Comparison of ENCODE assay signal across 18 mouse cellular contexts in the genomic region with DNA sequence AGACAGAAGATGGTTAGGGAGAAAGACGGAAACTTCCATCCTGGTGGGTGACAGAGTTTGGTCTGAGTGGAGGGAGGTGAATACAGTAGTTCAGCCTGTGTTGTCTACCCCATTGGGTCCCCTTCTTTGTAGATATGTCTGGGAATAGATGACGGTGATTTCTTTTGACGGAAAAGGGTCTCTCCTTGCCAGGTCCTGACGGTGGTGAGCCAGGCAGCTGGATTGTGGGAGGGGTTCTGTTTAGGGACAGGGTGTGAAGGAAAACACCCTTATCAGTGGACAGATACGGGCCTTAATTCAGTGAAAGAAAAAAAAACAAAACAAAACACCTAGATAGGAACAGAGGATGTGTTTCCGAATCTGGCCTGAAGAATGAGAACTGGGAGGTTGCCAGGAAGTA. TPM values are rescaled to one million over a fixed set of nuclear protein-coding genes. Genes with fewer than 3 reads are reported as not detected.
DNase-seq lines count a peak whose midpoint lies in the region; ATAC-seq and TF ChIP-seq lines count a peak whose summit lies in the region.
"Had no signal": no experiment of that assay in that cellular context is flagged by ENCODE, and none has a peak within 500 bp of the region (broad histone marks: within the 10 kb centered on the region; RNA-seq: fewer than 3 reads in every experiment).

No protein-coding gene starts in this region.

- WGBS in heart, embryonic 15.5 days: 30% methylated on average over 6 of the region's 6 CpGs
- WGBS in lung, embryonic 16.5 days: 47% methylated on average over 6 of the region's 6 CpGs
- WGBS in heart, postnatal 0 days: 17% methylated on average over 6 of the region's 6 CpGs
- WGBS in stomach, embryonic 15.5 days: 42% methylated on average over 6 of the region's 6 CpGs

- H3K27me3 ChIP-seq in heart, embryonic 15.5 days: peaks cover 17% of the 10 kb centered on the region
- H3K27me3 ChIP-seq in lung, embryonic 16.5 days (ENCODE audit: control insufficient read depth, insufficient read depth, low read depth, low read length): no peaks in the 10 kb centered on the region
- H3K27me3 ChIP-seq in heart, postnatal 0 days (ENCODE audit: control insufficient read depth, insufficient read depth, low read length): 0 out of 2 replicates have a peak, but pooled peaks cover 12% of the 10 kb centered on the region
- no peaks in the 10 kb centered on the region for H3K27me3 ChIP-seq in stomach, embryonic 15.5 days (replicated peaks)
- H3K27me3 ChIP-seq: Patski had no signal

- H3K9me3 ChIP-seq in heart, embryonic 15.5 days (replicated peaks): no peaks in the 10 kb centered on the region
- H3K9me3 ChIP-seq in lung, embryonic 16.5 days (ENCODE audit: control insufficient read depth, low read length): no peaks in the 10 kb centered on the region
- no peaks in the 10 kb centered on the region for H3K9me3 ChIP-seq in heart, postnatal 0 days (replicated peaks; ENCODE audit: control insufficient read depth, low read length)
- H3K9me3 ChIP-seq in stomach, embryonic 15.5 days: no peaks in the 10 kb centered on the region

- no peak overlapping the region for H3K9ac ChIP-seq in heart, embryonic 15.5 days
- H3K9ac ChIP-seq in lung, embryonic 16.5 days (ENCODE audit: low read length): peak overlapping the region; percentile 44; the same call in 1 of the 2 replicates
- no peak overlapping the region for H3K9ac ChIP-seq in heart, postnatal 0 days (replicated peaks; ENCODE audit: low read depth, low read length)
- no peak overlapping the region for H3K9ac ChIP-seq in stomach, embryonic 15.5 days

- H3K27ac ChIP-seq in heart, embryonic 15.5 days: peak overlapping the region; percentile 52
- peak overlapping the region; percentile 91 for H3K27ac ChIP-seq in lung, embryonic 16.5 days (ENCODE audit: low read length)
- H3K27ac ChIP-seq in heart, postnatal 0 days (ENCODE audit: low read depth): peak overlapping the region; percentile 53
- H3K27ac ChIP-seq in stomach, embryonic 15.5 days: peak overlapping the region; percentile 83
- H3K27ac ChIP-seq: gastrocnemius, adult 2 months had no signal

- peak overlapping the region; percentile 19 for H3K4me3 ChIP-seq in heart, embryonic 15.5 days
- H3K4me3 ChIP-seq in lung, embryonic 16.5 days (ENCODE audit: low read length): peak overlapping the region; percentile 22
- peak overlapping the region; percentile 17; the same call in 1 of the 2 replicates for H3K4me3 ChIP-seq in heart, postnatal 0 days (ENCODE audit: low read depth, low read length)
- H3K4me3 ChIP-seq in stomach, embryonic 15.5 days (replicated peaks): 0 out of 2 replicates have a peak overlapping the region, but pooled peaks have one; percentile 2
- H3K4me3 ChIP-seq: gastrocnemius, adult 2 months had no signal

- no peak for TF ChIP-seq EP300 in heart, postnatal 0 days (IDR thresholded peaks at IDR 0.05; ENCODE audit: low read depth)

- DNase-seq in heart, postnatal 25 days (ENCODE audit: low spot score): no peak
- no peak for DNase-seq in lung, postnatal 10 days
- DNase-seq in heart, postnatal 0 days (ENCODE audit: low spot score): peak; percentile 23
- DNase-seq in embryo, embryonic 11 days: no peak
- DNase-seq: cerebellum, adult 9-10 months had no signal

- no peak for ATAC-seq in heart, embryonic 15.5 days (replicated peaks; ENCODE audit: insufficient number of reproducible peaks, insufficient read depth, low FRiP score, low read depth)
- no peak for ATAC-seq in lung, embryonic 16.5 days (ENCODE audit: low read depth)
- ATAC-seq in heart, postnatal 0 days (ENCODE audit: insufficient read depth, low read depth): no peak
- ATAC-seq in stomach, embryonic 15.5 days (ENCODE audit: insufficient read depth, low FRiP score, low read depth): no peak
- ATAC-seq: Patski had no signal

- no peak for TF ChIP-seq CTCF in heart, postnatal 0 days (IDR thresholded peaks at IDR 0.05; ENCODE audit: low read depth)

- intact Hi-C loops in heart, postnatal 25 days (cut with DNase I): no loop called here

- H3K4me1 ChIP-seq in heart, embryonic 15.5 days (replicated peaks): peaks cover 14% of the 10 kb centered on the region
- H3K4me1 ChIP-seq in lung, embryonic 16.5 days (replicated peaks; ENCODE audit: control insufficient read depth, insufficient read depth, low read length): peaks cover 23% of the 10 kb centered on the region
- peaks cover 4% of the 10 kb centered on the region; the same call in 1 of the 2 replicates for H3K4me1 ChIP-seq in heart, postnatal 0 days (ENCODE audit: control insufficient read depth, insufficient read depth)
- peaks cover 7% of the 10 kb centered on the region; the same call in 1 of the 2 replicates for H3K4me1 ChIP-seq in stomach, embryonic 15.5 days

- no peaks in the 10 kb centered on the region for H3K36me3 ChIP-seq in heart, embryonic 15.5 days
- H3K36me3 ChIP-seq in lung, embryonic 16.5 days (ENCODE audit: control insufficient read depth, insufficient read depth, low read length): no peaks in the 10 kb centered on the region
- H3K36me3 ChIP-seq in heart, postnatal 0 days (replicated peaks; ENCODE audit: control insufficient read depth, insufficient read depth, low read length): no peaks in the 10 kb centered on the region
- H3K36me3 ChIP-seq in stomach, embryonic 15.5 days: no peaks in the 10 kb centered on the region

- peak overlapping the region; percentile 42 for H3K4me2 ChIP-seq in heart, embryonic 15.5 days
- peak overlapping the region; percentile 34 for H3K4me2 ChIP-seq in lung, embryonic 16.5 days (ENCODE audit: low read depth, low read length)
- H3K4me2 ChIP-seq in heart, postnatal 0 days (ENCODE audit: low read depth, low read length): peak overlapping the region; percentile 52
- peak overlapping the region; percentile 32; the same call in 1 of the 2 replicates for H3K4me2 ChIP-seq in stomach, embryonic 15.5 days

RNA-seq across cellular contexts. Expression of a gene that starts 4.1 kb away (rescaled TPM):
- 0.22 and 0.23 TPM in 2 replicates for polyA plus RNA-seq in heart, embryonic 15.5 days (2015; fragmentation: Nextera tagmentation; extraction: Ambion mirVana)
- not detected for total RNA-seq in heart, postnatal 25 days (2021)
- polyA plus RNA-seq in lung, embryonic 16.5 days (2015; fragmentation: Nextera tagmentation; extraction: Ambion mirVana): 1.7 and 1.9 TPM in 2 replicates
- total RNA-seq in heart, postnatal 0 days (2014; rRNA removed; ENCODE audit: low replicate concordance): not detected in 2 replicates
- polyA plus RNA-seq in heart, postnatal 0 days (2015; fragmentation: Nextera tagmentation; extraction: Ambion mirVana): not detected in 2 replicates
- polyA plus RNA-seq in stomach, embryonic 15.5 days (2015; fragmentation: Nextera tagmentation; extraction: Ambion mirVana): 19.5 and 29.5 TPM in 2 replicates
- total RNA-seq: gastrocnemius, adult 2 months; hematopoietic stem cell, adult 5-6 weeks; layer of hippocampus, postnatal 10 days; left cerebral cortex, postnatal 25 days; neutrophil, adult 5-6 weeks had no signal
- polyA plus RNA-seq: forebrain, embryonic 14.5 days; Patski had no signal

RNA-seq across cellular contexts. Expression of a gene that starts 12.9 kb away (rescaled TPM):
- not detected in 2 replicates for polyA plus RNA-seq in heart, embryonic 15.5 days (2015; fragmentation: Nextera tagmentation; extraction: Ambion mirVana)
- not detected for total RNA-seq in heart, postnatal 25 days (2021)
- 0.03 TPM in 1 of 2 replicates, not detected in the other for polyA plus RNA-seq in lung, embryonic 16.5 days (2015; fragmentation: Nextera tagmentation; extraction: Ambion mirVana)
- total RNA-seq in heart, postnatal 0 days (2014; rRNA removed; ENCODE audit: low replicate concordance): not detected in 2 replicates
- polyA plus RNA-seq in heart, postnatal 0 days (2015; fragmentation: Nextera tagmentation; extraction: Ambion mirVana): not detected in 2 replicates
- 0.62 and 0.89 TPM in 2 replicates for polyA plus RNA-seq in stomach, embryonic 15.5 days (2015; fragmentation: Nextera tagmentation; extraction: Ambion mirVana)
- total RNA-seq: gastrocnemius, adult 2 months; hematopoietic stem cell, adult 5-6 weeks; layer of hippocampus, postnatal 10 days; left cerebral cortex, postnatal 25 days had no signal
- polyA plus RNA-seq: brain, embryonic 14.5 days; CD4-positive, CD25-positive, alpha-beta regulatory T cell, adult 4 months; forebrain, embryonic 14.5 days; midbrain, embryonic 16.5 days; Patski had no signal

RNA-seq across cellular contexts. Expression of a gene that starts 28.0 kb away (rescaled TPM):
- 11.1 and 16.2 TPM in 2 replicates for polyA plus RNA-seq in heart, embryonic 15.5 days (2015; fragmentation: Nextera tagmentation; extraction: Ambion mirVana)
- 10 to 100 TPM; 32.3 TPM for total RNA-seq in heart, postnatal 25 days (2021)
- polyA plus RNA-seq in lung, embryonic 16.5 days (2015; fragmentation: Nextera tagmentation; extraction: Ambion mirVana): 22.8 and 25.4 TPM in 2 replicates
- total RNA-seq in heart, postnatal 0 days (2014; rRNA removed; ENCODE audit: low replicate concordance): 25.5 and 59.8 TPM in 2 replicates
- 9.4 and 9.8 TPM in 2 replicates for polyA plus RNA-seq in heart, postnatal 0 days (2015; fragmentation: Nextera tagmentation; extraction: Ambion mirVana)
- 18.6 and 21.5 TPM in 2 replicates for polyA plus RNA-seq in stomach, embryonic 15.5 days (2015; fragmentation: Nextera tagmentation; extraction: Ambion mirVana)

RNA-seq across cellular contexts. Expression of a gene that starts 34.2 kb away (rescaled TPM):
- 21.3 and 28.7 TPM in 2 replicates for polyA plus RNA-seq in heart, embryonic 15.5 days (2015; fragmentation: Nextera tagmentation; extraction: Ambion mirVana)
- total RNA-seq in heart, postnatal 25 days (2021): 10 to 100 TPM; 17.5 to 18.3 TPM
- polyA plus RNA-seq in lung, embryonic 16.5 days (2015; fragmentation: Nextera tagmentation; extraction: Ambion mirVana): 47.5 and 48.0 TPM in 2 replicates
- total RNA-seq in heart, postnatal 0 days (2014; rRNA removed; ENCODE audit: low replicate concordance): 21.0 and 24.2 TPM in 2 replicates
- polyA plus RNA-seq in heart, postnatal 0 days (2015; fragmentation: Nextera tagmentation; extraction: Ambion mirVana): 18.0 and 21.2 TPM in 2 replicates
- polyA plus RNA-seq in stomach, embryonic 15.5 days (2015; fragmentation: Nextera tagmentation; extraction: Ambion mirVana): 36.3 and 39.9 TPM in 2 replicates

RNA-seq across cellular contexts. Expression of a gene that starts 38.0 kb away (rescaled TPM):
- polyA plus RNA-seq in heart, embryonic 15.5 days (2015; fragmentation: Nextera tagmentation; extraction: Ambion mirVana): 2.7 and 5.6 TPM in 2 replicates
- not detected for total RNA-seq in heart, postnatal 25 days (2021)
- polyA plus RNA-seq in lung, embryonic 16.5 days (2015; fragmentation: Nextera tagmentation; extraction: Ambion mirVana): 193 and 232 TPM in 2 replicates
- not detected in 2 replicates for total RNA-seq in heart, postnatal 0 days (2014; rRNA removed; ENCODE audit: low replicate concordance)
- polyA plus RNA-seq in heart, postnatal 0 days (2015; fragmentation: Nextera tagmentation; extraction: Ambion mirVana): not detected in 2 replicates
- polyA plus RNA-seq in stomach, embryonic 15.5 days (2015; fragmentation: Nextera tagmentation; extraction: Ambion mirVana): 10.6 TPM in 2 replicates
- total RNA-seq: gastrocnemius, adult 2 months; hematopoietic stem cell, adult 5-6 weeks; layer of hippocampus, postnatal 10 days; left cerebral cortex, postnatal 25 days; neutrophil, adult 5-6 weeks had no signal
- polyA plus RNA-seq: CD4-positive, CD25-positive, alpha-beta regulatory T cell, adult 4 months; midbrain, embryonic 16.5 days; Patski had no signal
